Mouse (Mus musculus) cerebellum, postnatal 36 days (tissue): Measurements from ENCODE around the gene Hhat.

ENCODE experiments used
- DNase-seq, 2 experiments: peaks; one replicate each; pipeline ENCODE4 v3.0.0; 2021 to 2022; ENCODE audit warnings: mixed read lengths in 2 of 2

Gene Hhat

GRCm38 (mm10) chr1:192647361-192647760 lies 123.7 kb downstream of the Hhat start:
- no peak for DNase-seq

- DNase-seq: no peak
Measured at GRCm38 (mm10) chr1:192642126-192642525, 128.9 kb downstream of the Hhat start.

GRCm38 (mm10) chr1:192639175-192639574 lies 131.8 kb downstream of the Hhat start:
- no peak for DNase-seq

GRCm38 (mm10) chr1:192621843-192622242 lies 149.2 kb downstream of the Hhat start:
- no peak for DNase-seq

- DNase-seq: no peak
Measured at GRCm38 (mm10) chr1:192613271-192613670, 157.8 kb downstream of the Hhat start.

GRCm38 (mm10) chr1:192611996-192612739 lies 158.9 kb downstream of the Hhat start:
- no peak for DNase-seq

- no peak for DNase-seq
Measured at GRCm38 (mm10) chr1:192606876-192607275, 164.1 kb downstream of the Hhat start.

GRCm38 (mm10) chr1:192604413-192604812 lies 166.6 kb downstream of the Hhat start:
- no peak for DNase-seq

- DNase-seq: no peak
Measured at GRCm38 (mm10) chr1:192603556-192603955, 167.5 kb downstream of the Hhat start.

- no peak for DNase-seq
Measured at GRCm38 (mm10) chr1:192601206-192601605, 169.8 kb downstream of the Hhat start.

- DNase-seq: no peak
Measured at GRCm38 (mm10) chr1:192599746-192600145, 171.3 kb downstream of the Hhat start.

- DNase-seq: peak; percentile 91 to 95
Measured at GRCm38 (mm10) chr1:192598380-192598779, 172.6 kb downstream of the Hhat start.

- DNase-seq: no peak
Measured at GRCm38 (mm10) chr1:192595426-192595825, 175.6 kb downstream of the Hhat start.

- no peak for DNase-seq
Measured at GRCm38 (mm10) chr1:192593492-192593891, 177.5 kb downstream of the Hhat start.

- DNase-seq: no peak
Measured at GRCm38 (mm10) chr1:192587451-192587850, 183.6 kb downstream of the Hhat start.

GRCm38 (mm10) chr1:192585289-192585688 lies 185.7 kb downstream of the Hhat start:
- DNase-seq: no peak

- DNase-seq: no peak
Measured at GRCm38 (mm10) chr1:192582921-192583320, 188.1 kb downstream of the Hhat start.

- no peak for DNase-seq
Measured at GRCm38 (mm10) chr1:192564691-192565090, 206.3 kb downstream of the Hhat start.

GRCm38 (mm10) chr1:192559341-192559740 lies 211.7 kb downstream of the Hhat start:
- DNase-seq: no peak

GRCm38 (mm10) chr1:192557978-192558594 lies 212.9 kb downstream of the Hhat start:
- no peak for DNase-seq

GRCm38 (mm10) chr1:192555516-192555915 lies 215.5 kb downstream of the Hhat start:
- DNase-seq: no peak

- no peak for DNase-seq
Measured at GRCm38 (mm10) chr1:192550561-192550960, 220.5 kb downstream of the Hhat start.

GRCm38 (mm10) chr1:192546843-192547242 lies 224.2 kb downstream of the Hhat start:
- peak; percentile 36 to 38 for DNase-seq

GRCm38 (mm10) chr1:192544901-192545300 lies 226.1 kb downstream of the Hhat start:
- DNase-seq: no peak

GRCm38 (mm10) chr1:192544091-192544490 lies 226.9 kb downstream of the Hhat start:
- DNase-seq: no peak
